Mouse (Mus musculus) ZHBTc4 (cell line): Measurements from ENCODE around the gene Zfp61.

Experiments used
- DNase-seq: peaks from one replicate; pipeline ENCODE4 v3.0.0-alpha.2; 2011; ENCODE audit warnings: low read depth, low spot score

Zfp61 gene

GRCm38 (mm10) chr7:24260000-24260312 is 41.1 kb downstream of the Zfp61 start:
- DNase-seq: no peak

DNA sequence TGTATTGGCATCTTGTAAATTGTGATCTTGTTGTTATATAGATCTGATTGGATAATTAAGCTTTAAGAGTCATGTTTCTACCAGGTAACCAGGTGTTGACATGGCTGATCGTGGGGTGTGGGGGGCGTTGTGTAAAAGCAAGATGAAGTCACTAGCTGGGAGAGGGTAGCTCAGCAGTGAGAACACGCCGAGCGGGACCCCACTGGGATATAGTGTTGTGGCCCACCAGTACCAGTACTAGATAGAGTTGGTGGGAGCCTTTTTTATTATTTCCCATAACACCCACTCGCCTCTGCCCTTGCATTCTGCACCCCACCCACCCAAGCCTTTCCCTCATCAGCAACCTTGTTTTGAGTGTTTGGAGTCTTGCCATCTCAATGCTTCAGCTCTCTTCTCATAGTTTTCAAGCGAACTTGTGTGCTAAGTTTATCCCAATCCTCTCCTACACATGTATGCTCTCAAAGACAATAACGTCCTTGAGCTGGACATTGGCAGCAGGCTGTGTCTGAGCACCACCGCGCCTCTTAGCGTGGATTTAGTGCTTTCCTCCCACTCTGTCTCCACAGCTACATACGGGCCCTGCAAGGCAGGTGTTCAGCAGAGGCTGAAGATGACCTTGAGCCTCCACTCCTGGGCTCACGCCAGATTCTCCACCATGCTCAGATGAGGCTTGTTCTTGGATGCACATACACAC is 41.6 kb downstream of the Zfp61 start:
- DNase-seq: no peak

- DNase-seq: peak; percentile 86
Observed at GRCm38 (mm10) chr7:24254633-24255474, 46.2 kb downstream of the Zfp61 start, which contains the start of gene Zfp108. TSS of gene Zfp108 (plus strand) at chr7:24254794.

GRCm38 (mm10) chr7:24253779-24254615 is 47.0 kb downstream of the Zfp61 start:
- DNase-seq: peak; percentile 62
